Mouse (Mus musculus) heart, embryonic 15.5 days (tissue): ENCODE results near the gene Camkmt. TPM values are rescaled to one million over a fixed set of nuclear protein-coding genes. Genes with fewer than 3 reads are reported as not detected.

Experiments
- ATAC-seq: fragments of 200-750 bp; cut with Nextera tagmentation; replicated peaks from 2 replicates; pipeline ENCODE4 v1.8.0; 2017; ENCODE audit warnings: low read depth, moderate TSS enrichment; ENCODE audit not compliant: insufficient number of reproducible peaks, insufficient read depth, low FRiP score
- H3K27ac ChIP-seq: fragments of 300-500 bp; sonication (generic); 2 replicates; pipeline ENCODE4 v1.5.1; 2015; ENCODE audit warnings: mild to moderate bottlenecking, inconsistent platforms
- H3K27me3 ChIP-seq: fragments of 300-500 bp; sonication (generic); 2 replicates; pipeline ENCODE4 v1.6.1; 2015; ENCODE audit warnings: inconsistent platforms
- H3K36me3 ChIP-seq: fragments of 300-500 bp; sonication (generic); 2 replicates; pipeline ENCODE4 v1.6.1; 2015; ENCODE audit warnings: mild to moderate bottlenecking, inconsistent platforms
- H3K4me1 ChIP-seq: fragments of 300-500 bp; sonication (generic); replicated peaks from 2 replicates; pipeline ENCODE4 v1.6.1; 2015; ENCODE audit warnings: inconsistent platforms
- H3K4me2 ChIP-seq: fragments of 300-500 bp; sonication (generic); 2 replicates; pipeline ENCODE4 v1.6.1; 2015; ENCODE audit warnings: inconsistent platforms, mild to moderate bottlenecking, moderate library complexity
- H3K4me3 ChIP-seq: fragments of 300-500 bp; sonication (generic); 2 replicates; pipeline ENCODE4 v1.5.1; 2015; ENCODE audit warnings: mild to moderate bottlenecking, inconsistent platforms
- H3K9ac ChIP-seq: fragments of 300-500 bp; sonication (generic); 2 replicates; pipeline ENCODE4 v1.6.1; 2015; ENCODE audit warnings: mild to moderate bottlenecking, inconsistent platforms
- H3K9me3 ChIP-seq: fragments of 300-500 bp; sonication (generic); replicated peaks from 2 replicates; pipeline ENCODE4 v1.6.1; 2016; ENCODE audit warnings: inconsistent platforms
- WGBS: fragments of 180-500 bp; shearing (Covaris S2); methylation state at CpG from one replicate; pipeline ENCODE4 v1.1.7; 2015; ENCODE audit warnings: mixed read lengths; 5-methylcytosine and 5-hydroxymethylcytosine counted together
- polyA plus RNA-seq: library from polyadenylated mRNA; unstranded; fragments of >200 nt; fragmentation: Nextera tagmentation; extraction: Ambion mirVana; gene quantifications from 2 replicates; pipeline ENCODE4 v1.2.1, GENCODE M21; 2015

Gene Camkmt
- polyA plus RNA-seq, 1 experiment from 2014 or later, result 5.0 TPM

- Histone ChIP-seq H3K4me2 (no peak overlapping the region), H3K36me3 (no peaks in the 10 kb centered on the region), H3K4me1 (peaks cover 6% of the 10 kb centered on the region; the same call in 1 of the 2 replicates), H3K9ac (no peak overlapping the region), H3K27ac (no peak overlapping the region), H3K4me3 (no peak overlapping the region), H3K27me3 (no peaks in the 10 kb centered on the region), H3K9me3 (no peaks in the 10 kb centered on the region)
- WGBS, result 27% methylated on average over 5 of the region's 5 CpGs
- no peak for ATAC-seq
Measured at GRCm38 (mm10) chr17:85248962-85249361, 158.6 kb downstream of the Camkmt start.

DNA sequence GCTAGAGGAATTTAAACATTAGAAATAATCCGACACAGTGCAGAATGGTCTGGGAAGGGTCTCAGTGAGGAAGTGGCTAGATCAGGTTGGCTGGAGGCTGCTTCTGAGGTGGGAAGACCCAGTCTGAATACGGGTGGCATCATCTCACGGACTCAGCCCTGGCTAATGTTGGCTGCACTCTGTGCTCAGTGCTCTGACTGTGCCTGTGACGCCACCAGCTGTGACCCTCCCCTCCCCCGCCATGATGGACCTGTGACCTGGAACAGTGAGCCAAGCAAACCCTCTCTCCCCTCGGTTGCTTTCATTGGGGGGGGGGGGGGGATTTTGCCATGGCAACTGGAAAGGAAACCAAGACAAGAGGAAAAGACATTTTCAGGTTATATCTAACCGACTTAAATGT, 159.4 kb downstream of the Camkmt start:
- WGBS, result 62% methylated on average over 7 of the region's 7 CpGs
- no peak for ATAC-seq
- H3K9ac ChIP-seq, result no peak overlapping the region

GRCm38 (mm10) chr17:85256930-85257329, 166.6 kb downstream of the Camkmt start:
- Histone ChIP-seq H3K4me3 (no peak overlapping the region), H3K9me3 (no peaks in the 10 kb centered on the region), H3K4me2 (no peak overlapping the region), H3K36me3 (no peaks in the 10 kb centered on the region), H3K9ac (no peak overlapping the region), H3K4me1 (0 out of 2 replicates have a peak, but pooled peaks cover 3% of the 10 kb centered on the region), H3K27ac (no peak overlapping the region), H3K27me3 (no peaks in the 10 kb centered on the region)
- WGBS, result 42% methylated on average over 9 of the region's 9 CpGs
- ATAC-seq, result no peak

More for the DNA sequence above, 159.4 kb downstream of the Camkmt start:
- no peak overlapping the region for H3K4me3 ChIP-seq
- H3K4me1 ChIP-seq, result peaks cover 6% of the 10 kb centered on the region; the same call in 1 of the 2 replicates
- no peaks in the 10 kb centered on the region for H3K27me3 ChIP-seq
- H3K27ac ChIP-seq, result no peak overlapping the region
- H3K4me2 ChIP-seq, result no peak overlapping the region
- H3K36me3 ChIP-seq, result no peaks in the 10 kb centered on the region
- no peaks in the 10 kb centered on the region for H3K9me3 ChIP-seq

GRCm38 (mm10) chr17:85257348-85257747, 167.0 kb downstream of the Camkmt start:
- ATAC-seq, result no peak
- Histone ChIP-seq H3K9me3 (no peaks in the 10 kb centered on the region), H3K4me3 (no peak overlapping the region), H3K27ac (no peak overlapping the region), H3K4me1 (0 out of 2 replicates have a peak, but pooled peaks cover 3% of the 10 kb centered on the region), H3K36me3 (no peaks in the 10 kb centered on the region), H3K27me3 (no peaks in the 10 kb centered on the region), H3K4me2 (no peak overlapping the region), H3K9ac (no peak overlapping the region)
- 59% methylated on average over 11 of the region's 11 CpGs for WGBS

- Histone ChIP-seq H3K9ac (no peak overlapping the region), H3K4me2 (no peak overlapping the region), H3K9me3 (no peaks in the 10 kb centered on the region), H3K36me3 (no peaks in the 10 kb centered on the region), H3K4me1 (0 out of 2 replicates have a peak, but pooled peaks cover 3% of the 10 kb centered on the region), H3K27ac (no peak overlapping the region), H3K4me3 (no peak overlapping the region), H3K27me3 (no peaks in the 10 kb centered on the region)
- WGBS, result 71% methylated on average over 13 of the region's 13 CpGs
- ATAC-seq, result no peak
Measured at GRCm38 (mm10) chr17:85258703-85259341, 168.5 kb downstream of the Camkmt start.

DNA sequence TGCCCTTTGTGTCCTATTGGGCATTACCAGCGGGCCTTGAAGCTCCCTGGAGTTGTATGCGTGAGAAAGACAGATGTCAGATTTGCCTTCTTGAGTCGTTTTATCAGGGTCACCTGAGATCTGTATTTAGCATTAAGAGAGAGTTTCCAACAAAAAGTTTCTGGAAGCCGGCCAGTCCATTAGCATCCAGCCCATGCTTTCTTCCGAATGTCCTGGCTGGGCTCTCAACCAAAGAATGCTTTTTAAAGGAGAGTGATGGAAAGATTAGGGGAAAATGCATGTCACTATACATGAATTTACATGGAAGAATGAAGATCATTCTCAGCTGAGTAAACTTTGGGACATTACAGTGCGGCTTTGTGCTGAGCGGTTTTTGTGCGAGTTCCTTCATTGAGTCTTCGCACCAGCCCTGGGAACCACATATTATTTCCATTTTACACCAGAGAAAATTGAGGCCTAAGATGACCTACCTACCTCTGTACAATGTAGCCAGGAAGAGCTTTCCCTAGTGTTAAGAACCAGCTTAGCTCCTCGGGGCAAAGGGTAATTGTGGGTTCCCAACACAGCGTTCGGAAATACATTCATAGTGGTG, 176.6 kb downstream of the Camkmt start:
- Histone ChIP-seq H3K4me1 (no peaks in the 10 kb centered on the region), H3K9me3 (no peaks in the 10 kb centered on the region), H3K4me3 (no peak overlapping the region), H3K36me3 (no peaks in the 10 kb centered on the region), H3K27ac (no peak overlapping the region), H3K27me3 (no peaks in the 10 kb centered on the region), H3K4me2 (no peak overlapping the region), H3K9ac (no peak overlapping the region)
- no peak for ATAC-seq
- WGBS, result 76% methylated on average over 12 of the region's 12 CpGs

- Histone ChIP-seq H3K9me3 (no peaks in the 10 kb centered on the region), H3K27ac (no peak overlapping the region), H3K4me2 (no peak overlapping the region), H3K9ac (no peak overlapping the region), H3K4me1 (no peaks in the 10 kb centered on the region), H3K27me3 (no peaks in the 10 kb centered on the region), H3K36me3 (no peaks in the 10 kb centered on the region), H3K4me3 (no peak overlapping the region)
- ATAC-seq, result no peak
- 82% methylated on average over 20 of the region's 20 CpGs for WGBS
Measured at GRCm38 (mm10) chr17:85271466-85272175, 181.3 kb downstream of the Camkmt start.

- Histone ChIP-seq H3K27ac (no peak overlapping the region), H3K9me3 (no peaks in the 10 kb centered on the region), H3K36me3 (no peaks in the 10 kb centered on the region), H3K4me2 (no peak overlapping the region), H3K4me1 (no peaks in the 10 kb centered on the region), H3K9ac (no peak overlapping the region), H3K27me3 (no peaks in the 10 kb centered on the region), H3K4me3 (no peak overlapping the region)
- WGBS, result 78% methylated on average over 7 of the region's 7 CpGs
- no peak for ATAC-seq
Measured at GRCm38 (mm10) chr17:85279720-85280119, 189.4 kb downstream of the Camkmt start.

DNA sequence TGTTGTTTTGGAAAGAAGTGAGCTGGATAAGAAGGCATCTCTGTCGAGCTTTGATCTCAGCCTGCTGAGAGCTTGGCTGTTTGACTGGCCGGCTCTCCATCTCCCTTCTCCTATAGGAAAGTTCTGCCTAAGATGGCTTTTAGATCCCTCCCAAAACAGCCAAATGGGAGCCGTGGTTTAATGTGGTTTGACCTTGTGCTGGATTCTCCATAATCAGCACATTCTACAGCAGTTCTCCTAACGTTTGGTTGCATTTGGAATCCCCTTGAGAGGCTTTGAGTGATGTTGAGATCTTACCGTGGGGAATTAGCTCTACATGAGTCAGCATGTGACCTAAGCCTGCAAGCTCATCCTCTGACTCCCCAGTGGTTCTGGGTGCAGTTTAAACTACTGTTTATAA, 192.1 kb downstream of the Camkmt start:
- ATAC-seq, result no peak
- Histone ChIP-seq H3K27ac (no peak overlapping the region), H3K9me3 (no peaks in the 10 kb centered on the region), H3K4me2 (no peak overlapping the region), H3K27me3 (no peaks in the 10 kb centered on the region), H3K4me3 (no peak overlapping the region), H3K36me3 (no peaks in the 10 kb centered on the region), H3K9ac (no peak overlapping the region), H3K4me1 (no peaks in the 10 kb centered on the region)
- 57% methylated on average over 5 of the region's 5 CpGs for WGBS

- H3K27ac ChIP-seq, result no peak overlapping the region
- no peak overlapping the region for H3K9ac ChIP-seq
- no peak overlapping the region for H3K4me2 ChIP-seq
- no peak for ATAC-seq
- WGBS, result 93% methylated on average over 4 of the region's 4 CpGs
- H3K36me3 ChIP-seq, result no peaks in the 10 kb centered on the region
- no peaks in the 10 kb centered on the region for H3K27me3 ChIP-seq
- H3K4me1 ChIP-seq, result no peaks in the 10 kb centered on the region
- H3K9me3 ChIP-seq, result no peaks in the 10 kb centered on the region
- H3K4me3 ChIP-seq, result no peak overlapping the region
Measured at GRCm38 (mm10) chr17:85291154-85291553, 200.8 kb downstream of the Camkmt start.

DNA sequence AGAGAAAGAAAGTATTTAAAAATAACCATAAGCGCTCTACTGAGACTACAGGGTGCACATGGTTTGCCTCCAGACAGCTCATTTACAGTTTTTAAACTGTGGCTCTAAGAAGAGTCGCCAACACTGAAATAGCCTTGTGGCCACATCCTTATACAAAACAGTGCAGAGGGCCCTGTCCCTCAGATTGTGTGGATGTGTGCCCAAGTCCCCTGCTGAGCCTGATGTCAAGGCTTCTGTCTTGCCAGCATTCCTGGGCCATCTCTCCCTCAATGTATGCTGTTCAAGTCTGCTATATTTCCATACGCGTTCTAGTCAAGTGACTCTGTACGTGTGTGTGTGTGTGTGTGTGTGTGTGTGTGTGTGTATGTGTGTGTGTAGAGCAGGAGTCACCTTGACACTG, 201.2 kb downstream of the Camkmt start:
- ATAC-seq, result no peak
- no peaks in the 10 kb centered on the region for H3K36me3 ChIP-seq
- H3K4me3 ChIP-seq, result no peak overlapping the region
- H3K27ac ChIP-seq, result no peak overlapping the region
- H3K4me2 ChIP-seq, result no peak overlapping the region
- no peaks in the 10 kb centered on the region for H3K27me3 ChIP-seq
- whole genome bisulfite sequencing, result 87% methylated on average over 5 of the region's 5 CpGs
- H3K4me1 ChIP-seq, result no peaks in the 10 kb centered on the region
- no peaks in the 10 kb centered on the region for H3K9me3 ChIP-seq
- no peak overlapping the region for H3K9ac ChIP-seq
